Mouse (Mus musculus) heart, embryonic 14.5 days (tissue): ENCODE results near the gene Mrpl50. TPM values are rescaled to one million over a fixed set of nuclear protein-coding genes. Genes with fewer than 3 reads are reported as not detected.

ENCODE experiments used
- ATAC-seq: fragments of 200-750 bp; cut with Nextera tagmentation; 2 replicates; pipeline ENCODE4 v1.8.0; 2017; ENCODE audit warnings: low read depth, moderate TSS enrichment; ENCODE audit not compliant: insufficient number of reproducible peaks, insufficient read depth, low FRiP score
- H3K27ac ChIP-seq, 2 experiments: fragments of 200-500 bp in 1 of 2; fragments of 300-500 bp in 1 of 2; sonication (generic) in 1 of 2; replicated peaks in 1 of 2; 2 replicates each; pipeline ENCODE4 v1.5.1; 2012 to 2014; ENCODE audit warnings: low read depth in 2 of 2, low read length in 2 of 2, control low read depth in 1 of 2, mild to moderate bottlenecking in 1 of 2, mixed read lengths in 1 of 2; ENCODE audit not compliant: control insufficient read depth in 1 of 2, insufficient read depth in 1 of 2
- H3K27me3 ChIP-seq: fragments of 300-500 bp; sonication (generic); 2 replicates; pipeline ENCODE4 v1.6.1; 2014; ENCODE audit warnings: mild to moderate bottlenecking, low read length, control low read depth; ENCODE audit not compliant: control insufficient read depth, insufficient read depth
- H3K36me3 ChIP-seq: fragments of 300-500 bp; sonication (generic); 2 replicates; pipeline ENCODE4 v1.6.1; 2014; ENCODE audit warnings: mild to moderate bottlenecking, control low read depth, low read length, mixed read lengths; ENCODE audit not compliant: control insufficient read depth, insufficient read depth
- H3K4me1 ChIP-seq, 2 experiments: fragments of 200-500 bp in 1 of 2; fragments of 300-500 bp in 1 of 2; sonication (generic) in 1 of 2; 2 replicates each; pipeline ENCODE4 v1.6.1; 2012 to 2014; ENCODE audit warnings: low read length in 2 of 2, control low read depth in 1 of 2, mixed read lengths in 1 of 2; ENCODE audit not compliant: control insufficient read depth in 2 of 2, insufficient read depth in 2 of 2
- H3K4me2 ChIP-seq: fragments of 300-500 bp; sonication (generic); 2 replicates; pipeline ENCODE4 v1.6.1; 2014; ENCODE audit warnings: mild to moderate bottlenecking, low read length
- H3K4me3 ChIP-seq, 2 experiments: fragments of 200-500 bp in 1 of 2; fragments of 300-500 bp in 1 of 2; sonication (generic) in 1 of 2; 2 replicates each; pipeline ENCODE4 v1.5.1; 2012 to 2014; ENCODE audit warnings: low read length in 2 of 2, mild to moderate bottlenecking in 2 of 2, control low read depth in 1 of 2, low read depth in 1 of 2, moderate library complexity in 1 of 2; ENCODE audit not compliant: control insufficient read depth in 1 of 2, insufficient read depth in 1 of 2
- H3K9ac ChIP-seq: fragments of 300-500 bp; sonication (generic); 2 replicates; pipeline ENCODE4 v1.6.1; 2014; ENCODE audit warnings: mild to moderate bottlenecking, low read length
- H3K9me3 ChIP-seq: fragments of 300-500 bp; sonication (generic); 2 replicates; pipeline ENCODE4 v1.6.1; 2016; ENCODE audit warnings: low read length, control low read depth; ENCODE audit not compliant: control insufficient read depth
- WGBS: fragments of 180-500 bp; shearing (Covaris S2); extraction: QIAGEN DNeasy Blood & Tissue Kit; methylation state at CpG from one replicate; pipeline ENCODE4 v1.1.7; 2014; 5-methylcytosine and 5-hydroxymethylcytosine counted together
- polyA plus RNA-seq: library from polyadenylated mRNA; unstranded; fragments of >200 nt; fragmentation: Nextera tagmentation; extraction: Ambion mirVana; gene quantifications from 2 replicates; pipeline ENCODE4 v1.2.1, GENCODE M21; 2014

Gene Mrpl50
- polyA plus RNA-seq, 1 experiment from 2014 or later = 63.6 TPM

DNA sequence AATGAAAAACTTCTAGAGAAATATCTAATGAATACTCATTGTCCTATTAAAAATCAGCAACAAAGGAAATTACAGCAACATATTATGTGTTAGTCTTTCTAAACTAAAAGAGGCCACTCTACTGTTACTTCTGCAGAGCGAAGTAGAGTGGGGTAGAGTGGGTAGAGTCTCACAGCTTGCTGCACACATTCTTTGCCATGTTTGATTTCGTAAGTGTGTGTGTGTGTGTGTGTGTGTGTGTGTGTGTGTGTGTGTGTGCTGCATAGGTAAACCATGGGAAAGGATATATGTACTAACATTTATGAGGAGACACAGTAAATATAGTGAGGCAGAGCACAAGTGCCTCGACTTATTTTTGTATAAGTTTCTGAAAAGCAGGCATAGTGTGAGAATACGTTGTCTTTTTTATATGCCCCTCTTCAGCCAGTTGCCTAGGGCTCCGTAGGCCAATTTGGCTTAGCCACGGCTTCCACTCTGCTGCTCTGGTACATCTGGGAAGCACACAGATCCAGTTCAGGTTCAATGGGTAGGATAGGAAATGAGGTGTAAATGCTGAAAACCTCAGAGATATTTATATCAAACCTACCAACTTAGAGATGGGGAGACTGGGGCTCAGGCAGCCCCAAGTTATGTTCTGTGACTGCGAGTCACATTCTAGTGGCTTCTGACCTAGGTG lies 26.8 kb upstream of the Mrpl50 start:
- H3K36me3 ChIP-seq = no peaks in the 10 kb centered on the region
- 81% methylated on average over 7 of the region's 7 CpGs for WGBS
- ATAC-seq = no peak
- H3K4me3 ChIP-seq = no peak overlapping the region
- H3K9ac ChIP-seq = no peak overlapping the region
- H3K27ac ChIP-seq = no peak overlapping the region
- no peak overlapping the region for H3K4me2 ChIP-seq
- H3K9me3 ChIP-seq = no peaks in the 10 kb centered on the region
- no peaks in the 10 kb centered on the region for H3K27me3 ChIP-seq
- no peaks in the 10 kb centered on the region for H3K4me1 ChIP-seq

DNA sequence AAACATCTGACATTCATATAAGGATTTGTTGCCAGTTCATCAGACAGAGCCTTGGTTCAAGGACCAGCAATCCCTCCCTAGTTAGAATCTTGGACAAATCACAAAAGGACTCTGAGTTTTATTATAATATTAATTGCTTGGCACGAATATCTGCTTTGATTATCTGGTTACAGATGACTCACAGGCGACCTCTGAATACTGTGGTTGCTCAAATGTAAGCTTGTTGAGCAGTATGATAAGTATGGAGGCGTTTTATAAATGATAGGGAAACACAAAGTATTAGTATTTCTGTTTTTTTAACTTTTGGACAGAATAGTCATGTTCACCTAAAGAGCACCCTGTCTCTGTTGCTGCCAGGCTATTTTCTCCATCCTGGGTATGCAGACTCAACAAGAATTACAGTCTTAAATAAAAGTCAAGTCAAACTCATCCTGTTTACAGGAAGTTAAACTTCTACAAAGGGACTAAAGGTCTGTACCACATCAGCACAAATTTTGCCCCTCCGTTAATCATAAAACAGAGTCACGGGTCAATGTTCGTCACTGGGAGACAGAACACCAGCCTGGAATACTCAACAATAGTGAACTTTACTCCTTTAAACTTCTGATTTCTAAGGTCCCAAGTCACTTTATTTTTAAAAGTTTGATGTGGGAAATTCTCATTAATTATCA lies 26.1 kb upstream of the Mrpl50 start:
- Histone ChIP-seq H3K9ac (no peak overlapping the region), H3K4me2 (no peak overlapping the region), H3K4me1 (no peaks in the 10 kb centered on the region), H3K27me3 (no peaks in the 10 kb centered on the region), H3K27ac (no peak overlapping the region), H3K4me3 (no peak overlapping the region), H3K9me3 (no peaks in the 10 kb centered on the region), H3K36me3 (no peaks in the 10 kb centered on the region)
- ATAC-seq = no peak
- 64% methylated on average over 6 of the region's 6 CpGs for WGBS

DNA sequence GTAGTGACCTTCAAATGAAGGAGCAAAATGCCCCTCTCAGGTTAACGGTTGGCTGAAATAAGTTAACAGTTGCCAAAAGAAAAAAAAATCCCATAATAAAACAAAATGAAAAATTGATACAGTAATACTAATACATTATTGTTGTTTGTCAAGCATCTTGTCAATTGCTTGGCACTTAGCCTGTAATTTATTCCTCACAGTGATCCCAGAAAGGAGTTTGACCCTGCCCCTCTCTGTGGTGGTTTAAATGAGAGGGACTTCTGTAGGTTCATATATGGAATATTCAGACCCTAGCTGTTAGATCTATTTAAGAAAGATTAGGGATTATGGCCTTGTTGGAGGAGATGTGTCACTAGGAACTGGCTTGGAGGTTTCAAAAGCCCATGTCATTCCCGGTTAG lies 25.1 kb upstream of the Mrpl50 start:
- no peak overlapping the region for H3K27ac ChIP-seq
- no peaks in the 10 kb centered on the region for H3K9me3 ChIP-seq
- H3K4me1 ChIP-seq = peaks cover under 1 to 3% of the 10 kb centered on the region in 2 experiments; a peak in 2 of 4 replicates
- H3K9ac ChIP-seq = no peak overlapping the region
- no peaks in the 10 kb centered on the region for H3K27me3 ChIP-seq
- H3K4me3 ChIP-seq = no peak overlapping the region
- no peak for ATAC-seq
- 87% methylated on average over 2 of the region's 2 CpGs for WGBS
- no peaks in the 10 kb centered on the region for H3K36me3 ChIP-seq
- H3K4me2 ChIP-seq = no peak overlapping the region

DNA sequence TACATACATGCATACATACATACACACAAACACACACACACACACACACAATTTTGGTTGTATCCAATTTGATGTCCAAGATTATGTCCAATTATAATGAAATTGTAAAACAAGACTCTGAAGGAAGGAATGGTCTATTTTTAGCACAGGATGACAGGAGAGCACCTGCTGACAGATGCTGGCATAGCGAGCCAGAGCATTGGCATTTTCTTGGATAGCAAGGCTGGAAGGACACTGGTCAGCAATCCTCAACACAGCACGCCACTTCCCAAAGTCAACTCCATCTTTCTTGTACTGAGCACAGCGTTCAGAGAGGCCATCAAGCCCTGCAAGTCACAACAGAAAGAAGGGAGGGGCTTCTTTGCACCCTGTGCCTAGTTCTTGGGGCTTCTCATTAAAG lies 20.1 kb upstream of the Mrpl50 start:
- H3K4me3 ChIP-seq = no peak overlapping the region
- 46% methylated on average over 3 of the region's 3 CpGs for WGBS
- no peak overlapping the region for H3K4me2 ChIP-seq
- no peak overlapping the region for H3K9ac ChIP-seq
- H3K9me3 ChIP-seq = no peaks in the 10 kb centered on the region
- H3K27me3 ChIP-seq = no peaks in the 10 kb centered on the region
- no peaks in the 10 kb centered on the region for H3K36me3 ChIP-seq
- ATAC-seq = no peak
- H3K4me1 ChIP-seq = peaks cover 2 to 17% of the 10 kb centered on the region in 2 experiments; a peak in 2 of 4 replicates
- no peak overlapping the region for H3K27ac ChIP-seq

DNA sequence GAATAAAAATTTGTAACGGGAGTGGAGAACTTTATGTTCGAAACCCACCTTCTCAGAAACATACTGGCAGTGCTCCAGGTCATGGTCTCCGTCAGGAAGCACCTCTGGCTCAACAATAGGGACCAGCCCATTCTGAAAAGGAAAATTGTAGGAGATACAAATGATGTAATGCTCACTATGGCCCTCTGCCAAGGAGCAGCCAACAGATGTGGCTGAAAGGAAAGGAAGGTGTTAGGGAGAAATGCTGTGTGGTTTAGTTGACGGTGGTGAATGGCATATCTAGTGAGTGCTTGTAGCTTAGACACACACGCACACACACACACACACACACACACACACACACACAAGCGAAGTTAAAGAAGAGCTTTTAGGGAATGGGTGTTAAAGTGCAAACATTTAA lies 18.8 kb upstream of the Mrpl50 start:
- H3K27ac ChIP-seq = no peak overlapping the region
- WGBS = 21% methylated on average over 6 of the region's 6 CpGs
- peak; percentile 54 for ATAC-seq

DNA sequence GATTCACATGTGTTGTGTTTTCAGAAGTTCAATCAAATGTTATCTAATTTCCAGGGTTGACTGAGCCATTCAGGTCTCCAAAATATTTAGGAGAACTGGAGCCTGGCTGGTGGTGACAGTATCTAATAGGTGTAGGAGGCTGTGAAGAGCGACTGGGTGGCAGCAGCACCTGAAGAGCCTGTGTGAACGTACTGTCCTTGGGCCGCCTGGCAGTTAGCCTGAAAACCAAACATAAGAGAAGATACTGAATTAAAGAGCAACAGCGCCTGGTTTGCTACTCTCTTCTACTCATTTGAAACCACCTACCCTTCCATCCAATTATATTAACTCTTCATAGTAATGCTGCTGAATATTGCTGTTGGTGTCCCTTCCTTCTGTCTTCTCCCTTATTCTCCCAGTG lies 15.8 kb upstream of the Mrpl50 start:
- Histone ChIP-seq H3K4me2 (no peak overlapping the region), H3K27ac (no peak overlapping the region), H3K9ac (no peak overlapping the region), H3K9me3 (no peaks in the 10 kb centered on the region), H3K36me3 (peaks cover 7% of the 10 kb centered on the region; the same call in 1 of the 2 replicates), H3K4me1 (peaks cover 2 to 17% of the 10 kb centered on the region in 2 experiments; a peak in 2 of 4 replicates), H3K27me3 (no peaks in the 10 kb centered on the region), H3K4me3 (no peak overlapping the region)
- 69% methylated on average over 4 of the region's 4 CpGs for WGBS
- ATAC-seq = no peak

More for the DNA sequence above, 18.8 kb upstream of the Mrpl50 start:
- H3K4me2 ChIP-seq = no peak overlapping the region
- H3K9me3 ChIP-seq = no peaks in the 10 kb centered on the region
- H3K36me3 ChIP-seq = no peaks in the 10 kb centered on the region
- no peak overlapping the region for H3K9ac ChIP-seq
- H3K4me1 ChIP-seq = peaks cover 2 to 17% of the 10 kb centered on the region in 2 experiments; a peak in 2 of 4 replicates
- no peak overlapping the region for H3K4me3 ChIP-seq
- no peaks in the 10 kb centered on the region for H3K27me3 ChIP-seq

DNA sequence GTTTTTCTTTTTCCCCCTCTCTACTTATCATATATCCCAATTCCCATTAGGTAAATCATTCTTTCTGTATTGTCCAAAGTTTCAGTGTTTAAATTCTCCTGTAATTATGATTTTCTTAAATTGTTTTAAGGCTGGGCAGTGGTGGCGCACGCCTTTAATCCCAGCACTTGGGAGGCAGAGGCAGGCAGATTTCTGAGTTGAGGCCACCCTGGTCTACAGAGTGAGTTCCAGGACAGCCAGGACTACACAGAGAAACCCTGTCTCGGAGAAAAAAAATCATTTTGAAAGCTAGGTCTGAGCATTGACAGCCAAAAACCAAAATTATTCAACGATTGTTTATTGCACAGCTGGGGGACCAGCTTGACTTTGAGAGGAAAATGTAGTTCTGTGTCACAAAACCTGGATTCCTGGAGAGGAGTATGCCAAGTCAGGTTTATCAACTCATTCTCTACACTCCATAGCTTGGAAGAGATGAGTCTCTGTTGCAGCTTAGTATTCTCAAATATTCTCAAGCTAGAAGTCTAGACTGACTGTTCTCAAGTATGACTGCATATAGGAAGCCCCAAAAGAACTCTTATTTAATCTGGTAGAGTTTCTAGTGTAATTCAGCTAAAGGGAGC lies 14.9 kb upstream of the Mrpl50 start:
- Histone ChIP-seq H3K36me3 (peaks cover 11% of the 10 kb centered on the region), H3K27ac (no peak overlapping the region), H3K9ac (no peak overlapping the region), H3K4me1 (peaks cover 0 to 11% of the 10 kb centered on the region in 2 experiments; a peak in 1 of 4 replicates), H3K27me3 (no peaks in the 10 kb centered on the region), H3K4me3 (no peak overlapping the region), H3K9me3 (peaks cover 2% of the 10 kb centered on the region), H3K4me2 (no peak overlapping the region)
- 91% methylated on average over 4 of the region's 4 CpGs for WGBS
- ATAC-seq = no peak
